Mouse (Mus musculus) embryo, embryonic 9.5 days (tissue): ENCODE data around the gene Tigit.

ENCODE experiments used
- DNase-seq: peaks from one replicate; pipeline ENCODE4 v3.0.0-alpha.2; 2017; ENCODE audit errors: extremely low spot score

The Tigit gene

GRCm38 (mm10) chr16:43668294-43668693, 4.3 kb upstream of the Tigit start:
- no peak for DNase-seq

GRCm38 (mm10) chr16:43664861-43665260, 915 bp upstream of the Tigit start:
- DNase-seq, result no peak

- DNase-seq, result no peak
Measured at GRCm38 (mm10) chr16:43662124-43663004, 1.6 kb downstream of the Tigit start.

GRCm38 (mm10) chr16:43661576-43661975, 2.4 kb downstream of the Tigit start:
- DNase-seq, result no peak

GRCm38 (mm10) chr16:43655183-43655787, 8.7 kb downstream of the Tigit start:
- DNase-seq, result no peak

- DNase-seq, result no peak
Measured at GRCm38 (mm10) chr16:43654269-43654668, 9.7 kb downstream of the Tigit start.

- no peak for DNase-seq
Measured at GRCm38 (mm10) chr16:43653288-43653687, 10.7 kb downstream of the Tigit start.

GRCm38 (mm10) chr16:43650355-43651080, 13.4 kb downstream of the Tigit start:
- DNase-seq, result no peak

- DNase-seq, result no peak
Measured at GRCm38 (mm10) chr16:43647641-43648040, 16.3 kb downstream of the Tigit start.

GRCm38 (mm10) chr16:43646943-43647342, 17.0 kb downstream of the Tigit start:
- no peak for DNase-seq

GRCm38 (mm10) chr16:43645879-43646278, 18.1 kb downstream of the Tigit start:
- no peak for DNase-seq

GRCm38 (mm10) chr16:43641230-43641629, 22.7 kb downstream of the Tigit start:
- no peak for DNase-seq

- no peak for DNase-seq
Measured at GRCm38 (mm10) chr16:43638406-43639049, 25.4 kb downstream of the Tigit start.

- no peak for DNase-seq
Measured at GRCm38 (mm10) chr16:43637241-43637640, 26.7 kb downstream of the Tigit start.

GRCm38 (mm10) chr16:43634037-43634436, 29.9 kb downstream of the Tigit start:
- no peak for DNase-seq

- no peak for DNase-seq
Measured at GRCm38 (mm10) chr16:43631758-43632157, 32.2 kb downstream of the Tigit start.

GRCm38 (mm10) chr16:43628662-43629061, 35.3 kb downstream of the Tigit start:
- DNase-seq, result no peak

GRCm38 (mm10) chr16:43625956-43626355, 38.0 kb downstream of the Tigit start:
- DNase-seq, result no peak

- no peak for DNase-seq
Measured at GRCm38 (mm10) chr16:43625289-43625688, 38.7 kb downstream of the Tigit start.

- no peak for DNase-seq
Measured at GRCm38 (mm10) chr16:43624876-43625275, 39.1 kb downstream of the Tigit start.

GRCm38 (mm10) chr16:43623315-43624000, 40.5 kb downstream of the Tigit start:
- DNase-seq, result no peak
